Mouse (Mus musculus): ENCODE results near the gene 1600014C10Rik. TPM values are rescaled to one million over a fixed set of nuclear protein-coding genes. Genes with fewer than 3 reads are reported as not detected.

Gene 1600014C10Rik
- 20.2 and 21.6 TPM in 2 replicates for polyA plus RNA-seq (2015; fragmentation: Nextera tagmentation; extraction: Ambion mirVana)

DNA sequence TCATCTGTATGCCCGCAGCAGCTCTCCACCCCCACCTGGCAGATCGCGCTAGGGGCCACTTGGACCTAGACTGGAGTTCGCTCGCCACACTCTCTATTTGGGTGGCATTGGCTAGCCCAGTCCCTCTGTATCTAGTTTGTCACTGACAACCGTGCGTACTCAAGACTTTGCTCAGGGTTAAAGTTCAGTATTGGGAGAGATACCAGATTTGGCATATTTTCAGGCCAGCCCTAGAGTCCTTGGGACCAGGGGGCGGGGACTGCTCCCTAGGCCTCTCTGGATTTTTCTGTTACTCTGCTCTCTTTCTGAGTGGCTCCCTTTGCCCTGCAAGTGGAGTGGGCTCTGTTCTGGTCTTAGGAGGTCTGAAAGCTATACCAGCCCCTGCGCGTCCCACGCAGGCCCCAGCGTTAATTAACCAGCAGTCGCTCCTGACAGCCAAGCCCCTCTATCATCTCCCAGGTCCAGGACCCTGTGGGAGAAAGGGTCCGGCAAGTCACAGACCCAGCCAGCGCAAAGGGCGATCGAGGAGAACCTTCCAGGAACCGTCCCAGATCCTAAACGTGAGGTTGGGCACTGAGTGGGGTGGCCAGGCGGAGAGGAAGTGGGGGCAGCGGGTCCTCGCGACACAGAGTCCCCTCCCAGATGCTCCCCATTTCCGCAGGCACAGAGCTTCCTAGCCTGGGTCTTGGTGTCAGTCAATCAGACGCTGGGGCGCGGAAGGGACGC lies at the start of gene 1600014C10Rik:
TSS of gene 1600014C10Rik (plus strand) at position 256 of the 726 bp plus-strand sequence.
- H3K27ac ChIP-seq (ENCODE audit: low read length), result peak within 1 kb of the TSS; percentile 84
- 4% methylated on average over 28 of the region's 28 CpGs for WGBS (ENCODE audit: insufficient replicate concordance)

DNA sequence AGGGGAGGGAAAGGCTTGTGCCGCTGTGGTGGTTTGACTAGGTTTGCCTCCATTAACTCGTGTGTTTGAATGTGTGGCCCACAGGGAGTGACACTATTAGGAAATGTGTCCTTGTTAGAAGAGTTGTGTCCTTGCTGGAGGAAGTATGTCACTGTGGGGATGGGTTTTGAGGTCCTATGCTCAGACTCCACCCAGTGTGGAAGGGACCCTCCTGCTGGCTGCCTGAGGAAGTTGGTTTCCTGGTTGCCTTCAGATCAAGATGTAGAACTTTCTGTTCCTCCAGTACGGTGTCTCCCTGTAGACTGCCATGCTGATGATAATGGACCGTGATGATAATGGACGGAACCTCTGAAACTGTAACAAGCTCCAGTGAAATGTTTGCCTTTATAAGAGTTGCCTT lies 48.5 kb upstream of the 1600014C10Rik start:
- no peaks in the 10 kb centered on the region for H3K9me3 ChIP-seq (replicated peaks; ENCODE audit: control insufficient read depth, low read length)
- H3K9ac ChIP-seq (ENCODE audit: low read depth, low read length), result no peak overlapping the region
- H3K4me2 ChIP-seq (ENCODE audit: low read depth, low read length), result no peak overlapping the region
- H3K4me3 ChIP-seq (ENCODE audit: low read depth, low read length), result no peak overlapping the region
- 52% methylated on average over 5 of the region's 5 CpGs for WGBS (ENCODE audit: insufficient replicate concordance)
- H3K27ac ChIP-seq (ENCODE audit: low read length), result no peak overlapping the region
- H3K36me3 ChIP-seq (ENCODE audit: control insufficient read depth, insufficient read depth), result no peaks in the 10 kb centered on the region
- no peak for ATAC-seq (ENCODE audit: low read depth)
- H3K4me1 ChIP-seq (ENCODE audit: control insufficient read depth, low read depth, low read length), result no peaks in the 10 kb centered on the region
- no peaks in the 10 kb centered on the region for H3K27me3 ChIP-seq (ENCODE audit: control insufficient read depth, insufficient read depth, low read depth, low read length)

More for the DNA sequence above, at the start of gene 1600014C10Rik:
- Histone ChIP-seq H3K9ac (ENCODE audit: low read depth, low read length) (peak within 1 kb of the TSS; percentile 70), H3K4me2 (ENCODE audit: low read depth, low read length) (peak within 1 kb of the TSS; percentile 83), H3K4me1 (ENCODE audit: control insufficient read depth, low read depth, low read length) (peaks cover 18% of the 10 kb centered on the region), H3K36me3 (ENCODE audit: control insufficient read depth, insufficient read depth) (no peaks in the 10 kb centered on the region), H3K4me3 (ENCODE audit: low read depth, low read length) (peak within 1 kb of the TSS; percentile 72), H3K27me3 (ENCODE audit: control insufficient read depth, insufficient read depth, low read depth, low read length) (no peaks in the 10 kb centered on the region), H3K9me3 (replicated peaks; ENCODE audit: control insufficient read depth, low read length) (no peaks in the 10 kb centered on the region)
- peak; percentile 77 for ATAC-seq (ENCODE audit: low read depth)

DNA sequence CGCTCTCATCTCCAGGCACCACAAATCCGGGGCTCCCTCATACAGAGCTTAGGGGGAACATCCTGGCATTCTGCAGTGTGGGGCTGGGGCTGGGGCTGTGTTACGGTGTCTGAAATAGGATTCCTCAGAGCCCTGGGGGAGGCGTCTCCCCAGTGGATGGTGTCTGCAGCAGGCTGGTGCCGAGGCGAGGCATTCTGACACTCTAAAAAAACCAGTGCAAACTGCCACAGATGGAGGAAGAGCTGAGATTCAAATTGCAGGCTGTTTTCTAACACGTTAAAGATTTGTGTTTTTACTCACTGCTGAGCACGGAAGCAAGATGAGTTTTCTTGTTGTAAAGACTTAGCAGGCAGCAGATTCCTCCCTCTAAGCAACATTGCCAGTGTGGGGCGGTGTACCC lies 42.7 kb upstream of the 1600014C10Rik start:
- H3K9me3 ChIP-seq (replicated peaks; ENCODE audit: control insufficient read depth, low read length), result no peaks in the 10 kb centered on the region
- H3K27ac ChIP-seq (ENCODE audit: low read length), result no peak overlapping the region
- H3K36me3 ChIP-seq (ENCODE audit: control insufficient read depth, insufficient read depth), result no peaks in the 10 kb centered on the region
- WGBS (ENCODE audit: insufficient replicate concordance), result 43% methylated on average over 9 of the region's 9 CpGs
- H3K27me3 ChIP-seq (ENCODE audit: control insufficient read depth, insufficient read depth, low read depth, low read length), result no peaks in the 10 kb centered on the region
- no peaks in the 10 kb centered on the region for H3K4me1 ChIP-seq (ENCODE audit: control insufficient read depth, low read depth, low read length)
- no peak overlapping the region for H3K9ac ChIP-seq (ENCODE audit: low read depth, low read length)
- H3K4me3 ChIP-seq (ENCODE audit: low read depth, low read length), result no peak overlapping the region
- H3K4me2 ChIP-seq (ENCODE audit: low read depth, low read length), result no peak overlapping the region
- no peak for ATAC-seq (ENCODE audit: low read depth)

DNA sequence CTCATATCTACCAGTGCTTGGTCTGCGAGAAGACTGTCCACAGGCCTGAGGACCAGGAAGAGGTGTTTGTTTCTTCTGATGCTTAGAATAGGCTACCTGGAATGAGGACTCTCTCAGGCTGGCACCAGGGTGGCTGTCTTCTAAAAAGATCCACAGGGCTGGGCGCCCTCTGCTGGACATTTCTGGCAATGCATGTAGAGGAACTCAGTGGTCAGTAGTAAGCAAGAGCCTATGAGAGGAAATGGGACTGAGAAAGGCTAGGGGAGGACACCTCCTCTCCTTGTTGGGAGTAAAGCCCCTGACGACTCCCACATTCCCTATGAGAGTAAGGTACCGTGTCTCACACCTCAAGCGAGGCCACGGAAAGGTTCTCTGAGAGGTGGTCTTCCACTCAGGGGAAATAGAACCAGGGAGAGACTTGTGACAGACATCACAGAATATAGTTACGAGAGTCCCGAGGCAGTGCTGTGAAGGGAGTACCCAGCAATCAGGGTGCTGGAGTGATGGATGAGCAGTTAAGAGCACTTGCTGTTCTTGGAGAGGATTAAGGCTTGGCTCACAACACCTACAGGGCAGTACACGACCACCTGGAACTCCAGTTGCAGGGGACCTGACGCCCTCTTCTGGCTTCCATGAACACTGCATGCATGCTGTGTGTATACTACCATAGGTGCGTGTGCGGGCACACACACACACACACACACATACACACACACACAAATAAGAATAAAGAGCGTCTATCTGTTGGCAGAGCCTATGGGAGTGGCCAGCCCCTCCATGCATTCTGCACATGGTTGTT lies 41.1 kb upstream of the 1600014C10Rik start:
- Histone ChIP-seq H3K4me3 (ENCODE audit: low read depth, low read length) (no peak overlapping the region), H3K27me3 (ENCODE audit: control insufficient read depth, insufficient read depth, low read depth, low read length) (no peaks in the 10 kb centered on the region), H3K4me2 (ENCODE audit: low read depth, low read length) (no peak overlapping the region), H3K36me3 (ENCODE audit: control insufficient read depth, insufficient read depth) (no peaks in the 10 kb centered on the region), H3K9ac (ENCODE audit: low read depth, low read length) (no peak overlapping the region), H3K9me3 (replicated peaks; ENCODE audit: control insufficient read depth, low read length) (no peaks in the 10 kb centered on the region), H3K4me1 (ENCODE audit: control insufficient read depth, low read depth, low read length) (no peaks in the 10 kb centered on the region), H3K27ac (ENCODE audit: low read length) (no peak overlapping the region)
- 0 out of 2 replicates have a peak, but pooled peaks have one; percentile 21 for ATAC-seq (ENCODE audit: low read depth)
- 54% methylated on average over 13 of the region's 13 CpGs for WGBS (ENCODE audit: insufficient replicate concordance)

DNA sequence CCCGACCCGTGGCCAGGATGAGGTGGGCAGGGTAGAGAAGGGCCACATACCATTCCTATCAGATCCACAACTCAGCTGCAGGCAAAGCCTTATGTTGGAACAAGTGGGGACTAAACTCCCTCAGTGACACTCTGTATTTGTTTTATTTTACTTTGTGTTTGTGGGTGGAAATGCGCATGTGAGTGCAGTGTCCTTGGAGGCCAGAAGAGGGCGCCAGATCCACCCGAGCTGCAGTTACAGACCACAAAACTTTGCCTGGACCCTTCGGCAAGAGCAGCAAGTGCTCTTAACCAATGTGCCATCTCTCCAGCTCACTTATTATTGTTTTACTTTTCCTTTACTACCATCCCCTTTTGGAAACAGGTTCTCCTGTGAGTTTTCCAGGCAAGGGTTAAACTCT lies 35.5 kb upstream of the 1600014C10Rik start:
- H3K4me1 ChIP-seq (ENCODE audit: control insufficient read depth, low read depth, low read length), result no peaks in the 10 kb centered on the region
- WGBS (ENCODE audit: insufficient replicate concordance), result 66% methylated on average over 6 of the region's 6 CpGs
- H3K27me3 ChIP-seq (ENCODE audit: control insufficient read depth, insufficient read depth, low read depth, low read length), result no peaks in the 10 kb centered on the region
- no peak overlapping the region for H3K4me2 ChIP-seq (ENCODE audit: low read depth, low read length)
- H3K9me3 ChIP-seq (replicated peaks; ENCODE audit: control insufficient read depth, low read length), result no peaks in the 10 kb centered on the region
- H3K4me3 ChIP-seq (ENCODE audit: low read depth, low read length), result no peak overlapping the region
- H3K36me3 ChIP-seq (ENCODE audit: control insufficient read depth, insufficient read depth), result no peaks in the 10 kb centered on the region
- ATAC-seq (ENCODE audit: low read depth), result no peak
- no peak overlapping the region for H3K9ac ChIP-seq (ENCODE audit: low read depth, low read length)
- H3K27ac ChIP-seq (ENCODE audit: low read length), result no peak overlapping the region

DNA sequence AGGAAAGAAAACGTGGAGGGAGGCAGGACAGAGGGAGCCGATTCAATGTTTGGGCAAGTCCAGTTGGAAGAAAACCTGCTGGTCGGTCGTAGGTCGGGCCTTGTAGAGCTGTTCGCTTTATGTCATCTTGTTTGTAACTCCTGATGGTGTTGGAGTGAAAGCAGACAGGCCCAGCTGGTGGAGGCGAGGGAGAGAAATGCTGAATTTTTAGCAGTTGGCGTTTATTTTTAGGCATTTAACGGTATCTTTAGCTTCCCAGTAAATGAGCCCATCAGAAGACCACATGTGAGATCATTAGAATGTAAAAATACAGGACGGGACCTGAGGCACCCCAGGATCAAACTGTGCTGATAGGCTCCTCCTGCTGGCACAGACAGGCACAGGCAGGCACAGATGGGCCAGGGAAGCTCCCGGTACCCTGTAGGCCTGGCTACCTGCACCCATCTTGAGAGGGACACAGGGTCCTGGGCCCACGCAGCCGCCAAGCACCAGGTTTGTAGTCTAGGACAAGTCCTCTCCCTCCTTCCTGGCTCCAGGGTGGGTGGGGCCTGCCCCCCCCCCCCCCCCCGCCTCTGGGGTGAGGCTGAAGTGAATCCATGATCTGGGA lies 31.2 kb upstream of the 1600014C10Rik start:
- no peaks in the 10 kb centered on the region for H3K36me3 ChIP-seq (ENCODE audit: control insufficient read depth, insufficient read depth)
- no peak overlapping the region for H3K4me2 ChIP-seq (ENCODE audit: low read depth, low read length)
- 49% methylated on average over 14 of the region's 14 CpGs for WGBS (ENCODE audit: insufficient replicate concordance)
- no peak overlapping the region for H3K27ac ChIP-seq (ENCODE audit: low read length)
- H3K27me3 ChIP-seq (ENCODE audit: control insufficient read depth, insufficient read depth, low read depth, low read length), result no peaks in the 10 kb centered on the region
- no peak overlapping the region for H3K4me3 ChIP-seq (ENCODE audit: low read depth, low read length)
- no peaks in the 10 kb centered on the region for H3K9me3 ChIP-seq (replicated peaks; ENCODE audit: control insufficient read depth, low read length)
- ATAC-seq (ENCODE audit: low read depth), result no peak
- H3K9ac ChIP-seq (ENCODE audit: low read depth, low read length), result no peak overlapping the region
- no peaks in the 10 kb centered on the region for H3K4me1 ChIP-seq (ENCODE audit: control insufficient read depth, low read depth, low read length)

DNA sequence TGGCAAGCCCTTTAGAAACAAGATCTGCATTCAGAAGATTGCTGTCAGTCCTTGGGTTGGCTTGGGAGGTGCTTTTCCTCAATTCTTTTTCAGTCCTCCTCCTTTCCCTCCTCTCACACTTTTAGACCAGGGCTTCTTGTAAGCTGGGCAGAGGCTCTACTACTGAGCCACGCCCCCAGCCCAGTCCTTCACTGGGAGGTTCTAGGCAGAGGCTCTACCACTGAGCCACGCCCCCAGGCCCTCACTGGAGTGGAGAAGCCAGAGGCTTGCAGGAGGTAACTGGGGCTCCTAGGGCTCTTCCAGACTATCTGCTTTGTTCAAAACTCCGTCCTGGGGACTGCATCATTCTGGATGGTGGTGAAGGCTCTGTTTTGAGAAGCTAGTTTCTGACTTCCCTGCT lies 30.4 kb upstream of the 1600014C10Rik start:
- no peak overlapping the region for H3K4me2 ChIP-seq (ENCODE audit: low read depth, low read length)
- no peak overlapping the region for H3K27ac ChIP-seq (ENCODE audit: low read length)
- WGBS (ENCODE audit: insufficient replicate concordance), result 49% methylated on average over 3 of the region's 3 CpGs
- H3K4me3 ChIP-seq (ENCODE audit: low read depth, low read length), result no peak overlapping the region
- ATAC-seq (ENCODE audit: low read depth), result no peak
- no peaks in the 10 kb centered on the region for H3K36me3 ChIP-seq (ENCODE audit: control insufficient read depth, insufficient read depth)
- no peaks in the 10 kb centered on the region for H3K9me3 ChIP-seq (replicated peaks; ENCODE audit: control insufficient read depth, low read length)
- no peaks in the 10 kb centered on the region for H3K27me3 ChIP-seq (ENCODE audit: control insufficient read depth, insufficient read depth, low read depth, low read length)
- H3K9ac ChIP-seq (ENCODE audit: low read depth, low read length), result no peak overlapping the region
- H3K4me1 ChIP-seq (ENCODE audit: control insufficient read depth, low read depth, low read length), result no peaks in the 10 kb centered on the region

DNA sequence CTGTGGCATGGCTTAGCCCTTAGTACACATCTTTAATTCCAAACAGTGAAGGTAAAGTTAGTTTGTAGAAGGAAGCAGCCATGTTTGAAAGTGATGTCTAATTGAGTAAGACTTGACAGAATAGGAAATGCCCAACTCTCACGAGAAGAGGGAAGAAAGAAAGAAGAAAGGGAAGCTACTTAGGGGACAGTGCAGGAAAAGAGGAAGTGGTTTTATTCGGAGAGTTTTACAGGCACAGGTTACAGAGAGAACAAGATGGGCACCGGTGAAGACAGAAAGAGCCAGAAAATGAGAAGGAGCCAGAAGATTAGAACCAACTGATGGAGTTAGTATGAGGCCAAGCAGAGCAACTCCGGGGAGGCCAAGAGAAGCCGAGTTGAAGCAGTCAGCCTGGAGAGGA lies 27.2 kb upstream of the 1600014C10Rik start:
- Histone ChIP-seq H3K9ac (ENCODE audit: low read depth, low read length) (no peak overlapping the region), H3K27me3 (ENCODE audit: control insufficient read depth, insufficient read depth, low read depth, low read length) (no peaks in the 10 kb centered on the region)
- 40% methylated on average over 5 of the region's 5 CpGs for WGBS (ENCODE audit: insufficient replicate concordance)

More for the DNA sequence above, 27.2 kb upstream of the 1600014C10Rik start:
- Histone ChIP-seq H3K27ac (ENCODE audit: low read length) (0 out of 2 replicates have a peak overlapping the region, but pooled peaks have one; percentile 37), H3K36me3 (ENCODE audit: control insufficient read depth, insufficient read depth) (no peaks in the 10 kb centered on the region), H3K9me3 (replicated peaks; ENCODE audit: control insufficient read depth, low read length) (no peaks in the 10 kb centered on the region), H3K4me3 (ENCODE audit: low read depth, low read length) (no peak overlapping the region), H3K4me1 (ENCODE audit: control insufficient read depth, low read depth, low read length) (no peaks in the 10 kb centered on the region), H3K4me2 (ENCODE audit: low read depth, low read length) (no peak overlapping the region)
- no peak for ATAC-seq (ENCODE audit: low read depth)

Measured in liver, embryonic 16.5 days (tissue).